Mouse (Mus musculus) neural tube, embryonic 15.5 days (tissue): ENCODE results near the gene 1500009C09Rik. TPM values are rescaled to one million over a fixed set of nuclear protein-coding genes. Genes with fewer than 3 reads are reported as not detected.

Experiments
- ATAC-seq: fragments of 200-750 bp; cut with Nextera tagmentation; 2 replicates; pipeline ENCODE4 v1.8.0; 2017; ENCODE audit warnings: mild to moderate bottlenecking, moderate TSS enrichment, moderate library complexity; ENCODE audit not compliant: low FRiP score
- H3K27ac ChIP-seq: fragments of 300-500 bp; sonication (generic); replicated peaks from 2 replicates; pipeline ENCODE4 v1.5.1; 2015; ENCODE audit warnings: mild to moderate bottlenecking, inconsistent platforms
- H3K27me3 ChIP-seq: fragments of 300-500 bp; sonication (generic); replicated peaks from 2 replicates; pipeline ENCODE4 v1.6.1; 2015; ENCODE audit warnings: inconsistent platforms
- H3K36me3 ChIP-seq: fragments of 300-500 bp; sonication (generic); 2 replicates; pipeline ENCODE4 v1.6.1; 2015; ENCODE audit warnings: inconsistent platforms
- H3K4me1 ChIP-seq: fragments of 300-500 bp; sonication (generic); 2 replicates; pipeline ENCODE4 v1.6.1; 2015; ENCODE audit warnings: inconsistent platforms
- H3K4me2 ChIP-seq: fragments of 300-500 bp; sonication (generic); 2 replicates; pipeline ENCODE4 v1.6.1; 2015; ENCODE audit warnings: inconsistent platforms, mild to moderate bottlenecking, moderate library complexity
- H3K4me3 ChIP-seq: fragments of 300-500 bp; sonication (generic); replicated peaks from 2 replicates; pipeline ENCODE4 v1.5.1; 2015; ENCODE audit warnings: mild to moderate bottlenecking, inconsistent platforms
- H3K9ac ChIP-seq: fragments of 300-500 bp; sonication (generic); replicated peaks from 2 replicates; pipeline ENCODE4 v1.6.1; 2015; ENCODE audit warnings: mild to moderate bottlenecking, inconsistent platforms
- H3K9me3 ChIP-seq: fragments of 300-500 bp; sonication (generic); replicated peaks from 2 replicates; pipeline ENCODE4 v1.6.1; 2016; ENCODE audit warnings: inconsistent platforms
- WGBS: fragments of 180-500 bp; shearing (Covaris S2); methylation state at CpG from one replicate; pipeline ENCODE4 v1.1.7; 2015; ENCODE audit warnings: mixed read lengths; 5-methylcytosine and 5-hydroxymethylcytosine counted together
- polyA plus RNA-seq: library from polyadenylated mRNA; unstranded; fragments of >200 nt; fragmentation: Nextera tagmentation; extraction: Ambion mirVana; gene quantifications from 2 replicates; pipeline ENCODE4 v1.2.1, GENCODE M21; 2015

1500009C09Rik gene
- 13.0 and 18.4 TPM in 2 replicates for polyA plus RNA-seq

DNA sequence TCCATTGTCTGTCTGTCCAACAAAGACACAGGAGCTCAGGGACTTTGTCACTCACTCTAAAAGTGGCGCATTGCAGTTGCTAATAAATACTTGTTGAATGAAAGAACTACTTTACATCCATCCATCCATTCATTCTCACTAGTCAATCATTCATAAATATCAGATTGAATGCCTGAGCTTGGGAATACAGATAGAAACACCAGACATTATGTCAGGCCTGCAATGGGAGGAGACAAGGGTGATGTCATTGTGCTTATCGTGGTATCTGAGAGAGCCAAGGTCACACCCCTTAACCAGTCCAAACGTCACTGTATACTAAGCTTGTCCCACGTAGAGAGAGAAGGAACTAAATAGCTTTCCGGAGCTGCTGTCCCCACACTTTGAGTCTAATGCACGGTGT is at the start of gene 1500009C09Rik:
Gene 1500009C09Rik, plus strand, starts transcription at position 301 of the 400 bp plus-strand sequence.
- H3K27me3 ChIP-seq, result no peaks in the 10 kb centered on the region
- H3K4me3 ChIP-seq, result no peak within 1 kb of the TSS
- H3K36me3 ChIP-seq, result no peaks in the 10 kb centered on the region
- no peak within 1 kb of the TSS for H3K9ac ChIP-seq
- no peaks in the 10 kb centered on the region for H3K9me3 ChIP-seq
- H3K27ac ChIP-seq, result no peak within 1 kb of the TSS
- no peak within 1 kb of the TSS for H3K4me2 ChIP-seq
- no peak for ATAC-seq
- H3K4me1 ChIP-seq, result peaks cover 23% of the 10 kb centered on the region
- 91% methylated on average over 6 of the region's 6 CpGs for WGBS

DNA sequence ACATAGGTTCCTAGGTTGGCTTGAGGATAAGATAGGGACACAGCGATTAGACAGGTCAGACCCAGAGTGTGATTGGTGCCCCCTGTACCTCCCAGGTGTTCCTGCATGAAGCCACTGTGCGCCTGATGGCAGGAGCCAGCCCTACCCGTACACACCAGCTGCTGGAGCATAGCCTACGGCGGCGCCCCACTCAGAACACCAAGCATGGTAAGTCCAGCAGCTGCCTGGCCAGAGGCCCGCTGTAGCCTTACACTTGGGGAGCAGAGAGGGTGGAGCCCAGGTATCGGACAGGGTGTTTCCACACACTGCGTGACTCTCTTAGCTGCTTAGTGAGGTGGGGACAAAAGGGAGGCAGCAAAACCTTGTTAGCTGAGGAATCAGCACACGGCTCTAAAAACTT is 49.1 kb upstream of the 1500009C09Rik start:
- no peak overlapping the region for H3K9ac ChIP-seq
- no peak for ATAC-seq
- H3K27me3 ChIP-seq, result peaks cover 35% of the 10 kb centered on the region
- no peaks in the 10 kb centered on the region for H3K9me3 ChIP-seq
- peaks cover 77% of the 10 kb centered on the region for H3K36me3 ChIP-seq
- H3K4me3 ChIP-seq, result no peak overlapping the region
- no peak overlapping the region for H3K4me2 ChIP-seq
- H3K27ac ChIP-seq, result no peak overlapping the region
- H3K4me1 ChIP-seq, result peaks cover 24% of the 10 kb centered on the region
- 94% methylated on average over 10 of the region's 10 CpGs for WGBS

DNA sequence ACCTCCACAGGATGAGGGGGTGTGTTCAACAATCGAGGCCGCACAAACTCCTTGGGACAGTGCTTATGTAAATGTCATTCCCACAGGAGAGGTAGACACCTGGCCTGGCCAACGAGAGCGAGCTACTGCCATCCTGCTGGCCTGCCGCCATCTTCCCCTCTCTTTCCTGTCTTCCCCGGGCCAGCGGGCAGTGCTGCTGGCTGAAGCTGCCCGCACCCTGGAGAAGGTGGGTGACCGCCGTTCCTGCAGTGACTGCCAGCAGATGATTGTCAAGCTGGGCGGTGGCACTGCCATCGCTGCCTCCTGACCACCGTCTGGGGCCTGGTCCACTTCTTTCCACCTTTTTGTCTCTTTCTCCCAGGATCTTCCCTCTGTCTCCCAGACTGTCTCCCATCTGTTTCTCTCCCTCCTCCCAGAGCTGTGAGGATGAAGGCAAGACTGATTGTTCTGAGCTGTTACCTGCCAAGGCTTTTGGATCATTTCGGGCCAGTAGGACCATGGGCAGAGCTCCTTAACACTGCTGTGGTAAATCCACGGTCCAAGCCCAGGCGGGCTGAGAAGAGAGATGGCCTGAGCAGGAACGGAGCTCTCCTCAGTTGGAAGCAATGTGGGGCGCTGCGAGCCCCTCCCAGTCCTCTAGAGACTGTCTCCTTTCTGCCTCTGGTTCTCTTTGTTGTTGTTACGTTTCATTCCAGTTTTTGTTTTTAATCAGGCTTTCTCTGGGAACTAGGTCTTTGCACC is 48.4 kb upstream of the 1500009C09Rik start:
- peaks cover 40% of the 10 kb centered on the region for H3K27me3 ChIP-seq
- no peaks in the 10 kb centered on the region for H3K9me3 ChIP-seq
- H3K36me3 ChIP-seq, result peaks cover 70% of the 10 kb centered on the region
- H3K9ac ChIP-seq, result no peak overlapping the region
- H3K4me1 ChIP-seq, result peaks cover 24% of the 10 kb centered on the region
- 83% methylated on average over 20 of the region's 20 CpGs for WGBS
- H3K4me2 ChIP-seq, result no peak overlapping the region
- H3K27ac ChIP-seq, result no peak overlapping the region
- no peak overlapping the region for H3K4me3 ChIP-seq
- no peak for ATAC-seq

DNA sequence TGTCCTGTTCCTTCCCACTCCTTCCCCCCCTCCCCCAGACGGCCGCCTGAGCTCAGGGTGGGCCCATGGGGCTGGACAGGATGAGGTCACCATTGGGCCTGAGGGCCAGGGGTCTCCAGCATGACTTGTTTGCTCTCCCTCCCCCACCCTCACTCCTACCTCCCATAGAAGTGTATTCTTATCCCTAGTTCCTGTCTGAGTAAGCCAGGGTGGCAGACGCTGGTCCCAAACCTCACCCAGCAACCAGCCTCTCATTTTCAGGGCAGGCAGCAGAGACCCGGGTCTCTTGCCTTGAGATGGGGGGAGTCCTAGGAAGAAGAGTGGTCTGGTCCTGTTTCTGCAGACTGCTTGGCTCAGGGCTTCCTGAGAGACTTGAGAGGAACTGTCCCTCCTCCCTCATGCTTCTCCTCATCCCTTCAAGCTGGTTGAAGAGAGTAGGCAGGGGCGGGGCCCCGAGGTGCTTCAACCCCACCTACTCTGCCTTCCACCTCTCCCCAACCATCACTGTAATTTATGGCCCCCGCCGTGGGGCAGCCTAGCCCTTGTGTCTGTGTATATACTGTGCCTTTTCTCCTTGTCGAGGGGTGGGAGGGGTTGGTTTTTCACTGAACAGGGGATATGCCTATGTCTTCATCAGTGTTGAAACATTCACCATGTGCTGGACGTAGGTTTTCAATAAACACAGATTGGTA is 47.4 kb upstream of the 1500009C09Rik start:
- H3K27me3 ChIP-seq, result peaks cover 51% of the 10 kb centered on the region

DNA sequence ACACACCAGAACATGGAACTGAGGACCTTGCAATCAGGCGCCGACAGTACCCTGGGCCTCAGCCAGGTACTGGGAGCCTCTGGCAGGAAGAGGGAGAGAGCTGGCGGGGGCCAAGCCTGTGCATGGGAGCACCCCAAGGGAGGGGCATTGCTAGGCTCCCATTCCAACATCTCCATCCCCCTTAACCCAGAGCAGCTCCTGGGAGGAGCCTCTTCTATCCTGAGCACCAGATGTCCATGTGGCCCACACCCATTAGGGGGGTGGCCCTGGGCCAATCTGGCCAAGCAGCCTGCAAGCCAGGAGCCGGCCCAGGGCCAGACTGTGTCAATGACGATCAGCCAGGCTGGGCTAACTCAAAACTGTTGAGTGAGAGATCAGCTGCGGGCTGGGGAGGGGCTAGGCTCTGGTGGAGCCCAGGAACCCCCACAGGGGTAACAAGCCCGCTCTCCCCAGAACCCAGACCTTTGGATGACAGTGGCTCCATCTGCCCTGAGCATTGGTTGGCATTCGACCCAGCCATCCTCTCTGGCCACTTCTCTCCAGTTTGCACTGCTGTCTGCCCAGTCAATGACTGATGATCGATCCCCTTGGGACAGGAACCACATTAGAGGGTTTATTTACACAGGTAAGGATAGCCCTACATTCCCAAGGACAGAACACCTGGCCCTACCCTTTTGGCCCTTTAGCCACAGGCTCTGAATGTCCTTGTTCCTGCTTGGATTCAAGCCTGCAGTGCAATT is 45.7 kb upstream of the 1500009C09Rik start:
- H3K9me3 ChIP-seq, result no peaks in the 10 kb centered on the region
- H3K4me3 ChIP-seq, result 0 out of 2 replicates have a peak overlapping the region, but pooled peaks have one; percentile 12
- peaks cover 66% of the 10 kb centered on the region for H3K27me3 ChIP-seq
- ATAC-seq, result peak; percentile 46; the same call in 1 of the 2 replicates
- WGBS, result 54% methylated on average over 9 of the region's 9 CpGs
- peaks cover 44% of the 10 kb centered on the region for H3K36me3 ChIP-seq
- peak overlapping the region; percentile 34 for H3K4me2 ChIP-seq
- H3K9ac ChIP-seq, result no peak overlapping the region
- no peak overlapping the region for H3K27ac ChIP-seq
- H3K4me1 ChIP-seq, result peaks cover 27% of the 10 kb centered on the region

More for the DNA sequence above, 47.4 kb upstream of the 1500009C09Rik start:
- no peak overlapping the region for H3K27ac ChIP-seq
- no peak overlapping the region for H3K4me2 ChIP-seq
- H3K9me3 ChIP-seq, result no peaks in the 10 kb centered on the region
- peaks cover 24% of the 10 kb centered on the region for H3K4me1 ChIP-seq
- no peak overlapping the region for H3K4me3 ChIP-seq
- 63% methylated on average over 10 of the region's 10 CpGs for WGBS
- H3K9ac ChIP-seq, result no peak overlapping the region
- no peak for ATAC-seq
- H3K36me3 ChIP-seq, result peaks cover 59% of the 10 kb centered on the region

DNA sequence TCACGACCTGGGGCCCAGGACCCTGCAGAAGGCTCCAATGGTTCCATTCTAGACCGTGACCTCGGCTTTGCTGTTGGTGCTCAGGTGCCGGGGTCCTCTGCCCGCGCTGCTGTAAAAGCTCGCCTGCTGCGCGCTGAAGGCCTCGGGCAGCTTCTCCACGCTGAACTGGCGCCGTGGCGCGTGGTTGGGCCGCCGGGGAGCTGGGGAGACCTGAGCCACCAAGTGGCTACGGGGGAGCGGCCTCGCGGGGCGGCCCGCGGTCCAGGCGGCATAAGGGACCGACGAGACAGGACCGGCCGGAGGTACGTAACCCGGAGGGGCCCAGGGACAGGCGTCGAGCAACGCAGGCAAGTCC is 45.1 kb upstream of the 1500009C09Rik start:
- Histone ChIP-seq H3K27me3 (peaks cover 72% of the 10 kb centered on the region), H3K36me3 (peaks cover 38% of the 10 kb centered on the region), H3K4me2 (peak overlapping the region; percentile 34), H3K4me1 (peaks cover 32% of the 10 kb centered on the region), H3K4me3 (0 out of 2 replicates have a peak overlapping the region, but pooled peaks have one; percentile 12), H3K9ac (no peak overlapping the region), H3K27ac (no peak overlapping the region), H3K9me3 (no peaks in the 10 kb centered on the region)
- WGBS, result 11% methylated on average over 34 of the region's 34 CpGs
- no peak for ATAC-seq

DNA sequence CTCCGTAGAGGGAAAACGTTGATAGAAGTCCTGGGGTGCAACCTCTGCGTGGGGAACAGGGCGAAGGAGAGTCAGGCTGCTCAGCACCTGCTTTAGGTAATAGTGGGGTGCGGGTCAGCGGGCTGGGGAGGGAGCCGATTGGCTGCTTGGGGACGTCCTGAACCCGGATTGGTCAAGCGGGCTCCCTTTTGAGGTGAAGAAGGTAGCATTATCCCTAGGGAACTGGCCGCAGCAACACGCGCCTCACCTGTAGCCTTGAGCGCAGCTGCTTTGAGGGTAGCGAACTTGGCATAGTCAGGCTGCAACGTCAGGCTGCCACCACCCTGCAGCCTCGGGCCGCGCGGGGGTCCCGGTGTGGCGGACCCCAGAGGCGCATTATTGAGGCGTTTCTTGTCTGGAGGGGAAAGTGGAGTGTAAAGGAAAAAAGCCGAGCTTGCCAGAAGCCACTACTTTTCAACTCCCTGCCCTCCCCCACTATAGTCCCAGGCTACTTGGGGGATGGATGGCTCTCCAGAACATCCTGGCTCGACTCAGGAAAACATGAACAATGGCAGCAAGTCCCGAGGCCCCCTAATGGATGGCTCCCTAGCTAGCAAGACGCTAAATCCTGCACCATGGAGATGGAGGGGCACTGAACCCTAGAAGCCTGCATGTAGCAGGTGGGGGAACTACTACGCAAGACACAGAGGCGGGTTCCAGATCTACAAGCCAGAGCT is 44.5 kb upstream of the 1500009C09Rik start:
- Histone ChIP-seq H3K9ac (no peak overlapping the region), H3K9me3 (no peaks in the 10 kb centered on the region), H3K4me3 (0 out of 2 replicates have a peak overlapping the region, but pooled peaks have one; percentile 12), H3K27me3 (peaks cover 77% of the 10 kb centered on the region), H3K4me1 (peaks cover 38% of the 10 kb centered on the region), H3K27ac (no peak overlapping the region), H3K4me2 (peak overlapping the region; percentile 34), H3K36me3 (peaks cover 33% of the 10 kb centered on the region)
- WGBS, result 16% methylated on average over 30 of the region's 30 CpGs
- ATAC-seq, result no peak

DNA sequence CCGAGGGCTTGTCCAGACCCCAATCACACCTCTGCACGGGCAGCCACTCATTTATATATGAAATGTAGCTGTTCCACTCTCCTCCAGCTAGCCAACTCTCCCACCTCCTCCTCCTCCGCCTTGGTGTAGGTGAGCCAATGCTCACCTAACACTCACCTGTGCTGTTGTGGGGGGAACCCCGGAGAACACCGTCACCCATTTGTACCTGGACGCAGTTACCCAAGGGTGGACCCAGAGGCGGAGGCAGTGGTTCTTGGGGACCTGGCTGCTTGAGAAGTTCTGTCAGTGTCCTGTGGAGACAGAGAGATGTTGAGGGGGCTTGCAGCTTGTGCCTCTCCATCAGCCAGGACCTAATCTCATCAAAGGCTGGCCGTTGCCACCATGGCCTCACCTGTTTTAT is 43.9 kb upstream of the 1500009C09Rik start:
- Histone ChIP-seq H3K27me3 (peaks cover 80% of the 10 kb centered on the region), H3K4me1 (peaks cover 41% of the 10 kb centered on the region), H3K4me2 (no peak overlapping the region; the same call in 1 of the 2 replicates), H3K4me3 (no peak overlapping the region), H3K27ac (no peak overlapping the region), H3K9me3 (no peaks in the 10 kb centered on the region), H3K36me3 (peaks cover 26% of the 10 kb centered on the region), H3K9ac (no peak overlapping the region)
- WGBS, result 87% methylated on average over 8 of the region's 8 CpGs
- no peak for ATAC-seq

DNA sequence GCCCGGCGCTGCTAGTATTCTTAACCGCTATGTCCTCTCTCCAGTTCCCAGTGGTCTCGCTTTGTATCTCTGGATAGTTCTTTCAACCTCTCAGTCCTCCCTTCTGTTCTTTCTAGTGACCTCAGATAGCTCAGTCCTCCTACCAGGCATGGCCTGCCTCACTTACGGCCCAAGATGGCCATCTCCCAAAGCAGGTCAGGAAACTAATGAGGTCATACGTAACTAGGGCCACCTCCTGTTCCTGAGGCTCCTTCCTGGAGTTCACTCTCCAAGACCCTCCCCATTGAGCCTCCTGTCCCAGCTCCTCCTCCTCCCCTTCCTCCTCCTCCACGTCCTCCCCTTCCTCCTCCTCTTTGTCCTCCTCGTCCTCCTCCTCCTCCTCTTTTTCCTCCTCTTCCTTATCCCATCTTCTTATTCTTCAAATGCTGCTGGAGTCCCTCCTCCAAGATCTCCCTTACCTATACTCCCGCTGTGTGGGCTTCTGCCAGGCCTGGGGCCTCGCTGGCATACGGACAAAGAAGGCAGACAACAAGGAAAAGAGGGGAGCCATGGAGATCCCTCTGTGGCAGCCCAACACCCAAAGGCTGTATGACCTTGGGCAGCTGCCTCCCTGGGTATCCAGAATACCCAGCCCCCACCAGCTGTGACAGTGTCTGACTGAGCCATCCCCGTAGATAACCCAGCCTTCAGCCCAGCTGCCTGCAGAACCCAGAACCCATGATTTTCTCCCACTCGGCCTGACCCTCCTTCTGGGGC is 42.7 kb upstream of the 1500009C09Rik start:
- Histone ChIP-seq H3K27me3 (peaks cover 88% of the 10 kb centered on the region), H3K27ac (no peak overlapping the region), H3K9ac (no peak overlapping the region), H3K36me3 (peaks cover 15% of the 10 kb centered on the region), H3K4me3 (0 out of 2 replicates have a peak overlapping the region, but pooled peaks have one; percentile 49), H3K9me3 (no peaks in the 10 kb centered on the region), H3K4me2 (peak overlapping the region; percentile 72), H3K4me1 (peaks cover 41% of the 10 kb centered on the region)
- 88% methylated on average over 13 of the region's 13 CpGs for WGBS
- ATAC-seq, result no peak

DNA sequence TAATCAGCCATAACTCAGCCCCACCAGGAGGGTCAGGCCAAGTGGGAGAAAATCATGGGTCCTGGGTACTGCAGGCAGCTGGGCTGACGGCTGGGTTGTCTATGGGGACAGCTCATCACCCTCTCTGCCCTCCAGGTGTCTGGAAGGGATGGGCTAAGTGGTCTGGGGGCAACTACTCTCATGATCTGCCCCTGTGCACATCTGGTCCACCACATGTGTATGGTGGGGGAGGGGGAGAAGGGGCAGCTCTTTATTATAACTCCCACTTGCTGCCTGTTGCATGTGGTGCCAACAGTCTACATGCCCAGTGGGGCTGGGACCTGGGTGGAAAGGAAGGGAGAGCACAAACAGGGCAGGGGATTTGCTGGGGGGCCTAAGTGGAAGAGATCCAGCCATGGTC is 41.4 kb upstream of the 1500009C09Rik start:
- Histone ChIP-seq H3K9ac (no peak overlapping the region), H3K27me3 (peaks cover 91% of the 10 kb centered on the region), H3K27ac (no peak overlapping the region), H3K36me3 (peaks cover 2% of the 10 kb centered on the region; the same call in 1 of the 2 replicates), H3K4me3 (peak overlapping the region; percentile 49), H3K9me3 (no peaks in the 10 kb centered on the region), H3K4me2 (peak overlapping the region; percentile 72), H3K4me1 (peaks cover 37% of the 10 kb centered on the region)
- no peak for ATAC-seq
- WGBS, result 19% methylated on average over 1 of the region's 1 CpGs
